Mouse (Mus musculus) neutrophil, adult 5-6 weeks (primary cell): Measurements from ENCODE around the gene Rcan3. TPM values are rescaled to one million over a fixed set of nuclear protein-coding genes. Genes with fewer than 3 reads are reported as not detected.

Experiments
- ATAC-seq: fragments of 151-379, 151-347 bp; 2 replicates; pipeline ENCODE4 v1.8.0; 2017; ENCODE audit warnings: mild to moderate bottlenecking, moderate TSS enrichment; ENCODE audit not compliant: insufficient number of reproducible peaks, poor library complexity, low FRiP score, severe bottlenecking; ENCODE audit errors: extremely low read depth
- total RNA-seq: library from RNA; stranded (forward); fragments of 200-1000 nt; gene quantifications from 2 replicates; pipeline ENCODE4 v1.2.3, GENCODE M21; 2017

Gene Rcan3
- total RNA-seq, 1 experiment from 2014 or later = 3.6 TPM

- ATAC-seq = no peak
Observed at GRCm38 (mm10) chr4:135375444-135375843, 58.2 kb downstream of the Rcan3 start.

GRCm38 (mm10) chr4:135373299-135373698, 60.4 kb downstream of the Rcan3 start:
- no peak for ATAC-seq

- ATAC-seq = no peak
Observed at GRCm38 (mm10) chr4:135370372-135370771, 63.3 kb downstream of the Rcan3 start.

- no peak for ATAC-seq
Observed at GRCm38 (mm10) chr4:135362828-135363227, 70.8 kb downstream of the Rcan3 start.

Other genes with a start within 250 kb of the Rcan3 start
- 31.7 and 32.3 TPM in 2 replicates for gene Clic4, start 161.0 kb downstream of the Rcan3 start, total RNA-seq
- gene Srrm1, start 80.5 kb downstream of the Rcan3 start, total RNA-seq = 175 and 196 TPM in 2 replicates
- not detected in 2 replicates for gene Ncmap, start 35.6 kb downstream of the Rcan3 start, total RNA-seq
- 0.47 and 1.5 TPM in 2 replicates for gene Stpg1, start 60.9 kb upstream of the Rcan3 start, total RNA-seq
- gene Nipal3, start 61.2 kb upstream of the Rcan3 start, total RNA-seq = 44.2 and 48.1 TPM in 2 replicates
- 0.23 and 0.49 TPM in 2 replicates for gene Grhl3, start 139.8 kb upstream of the Rcan3 start, total RNA-seq